Mouse (Mus musculus) limb, embryonic 11.5 days (tissue): ENCODE measurements at regions not wholly inside any gene's neighbourhood (a gene's known extent, or its start where the extent isn't known, plus 50 kb on each side); places are given as distances from the start of the nearest gene placed in this dataset.

Source experiments
- ATAC-seq: fragments of 200-750 bp; cut with Nextera tagmentation; 2 replicates; pipeline ENCODE4 v1.8.0; 2017; ENCODE audit warnings: low read depth; ENCODE audit not compliant: insufficient number of reproducible peaks, low FRiP score, low TSS enrichment
- DNase-seq: peaks from one replicate; pipeline ENCODE4 v3.0.0-alpha.2; 2015; ENCODE audit warnings: low spot score
- H3K27ac ChIP-seq: fragments of 300-500 bp; sonication (generic); replicated peaks from 2 replicates; pipeline ENCODE4 v1.5.1; 2014; ENCODE audit warnings: low read depth, mild to moderate bottlenecking, low read length
- H3K27me3 ChIP-seq: fragments of 300-500 bp; sonication (generic); 2 replicates; pipeline ENCODE4 v1.6.1; 2014; ENCODE audit warnings: mild to moderate bottlenecking, low read length, mixed read lengths; ENCODE audit not compliant: control insufficient read depth, insufficient read depth
- H3K36me3 ChIP-seq: fragments of 300-500 bp; sonication (generic); 2 replicates; pipeline ENCODE4 v1.6.1; 2014; ENCODE audit warnings: mild to moderate bottlenecking, low read length, moderate library complexity, mixed read lengths; ENCODE audit not compliant: control insufficient read depth, insufficient read depth
- H3K4me1 ChIP-seq: fragments of 300-500 bp; sonication (generic); 2 replicates; pipeline ENCODE4 v1.6.1; 2014; ENCODE audit warnings: low read length, mixed read lengths; ENCODE audit not compliant: control insufficient read depth, insufficient read depth
- H3K4me2 ChIP-seq: fragments of 300-500 bp; sonication (generic); 2 replicates; pipeline ENCODE4 v1.6.1; 2014; ENCODE audit warnings: low read depth, mild to moderate bottlenecking, moderate library complexity; ENCODE audit not compliant: severe bottlenecking
- H3K4me3 ChIP-seq: fragments of 300-500 bp; sonication (generic); 2 replicates; pipeline ENCODE4 v1.5.1; 2014; ENCODE audit warnings: low read depth, low read length
- H3K9ac ChIP-seq: fragments of 300-500 bp; sonication (generic); 2 replicates; pipeline ENCODE4 v1.6.1; 2014; ENCODE audit warnings: mild to moderate bottlenecking, low read length
- H3K9me3 ChIP-seq: fragments of 300-500 bp; sonication (generic); 2 replicates; pipeline ENCODE4 v1.6.1; 2016; ENCODE audit warnings: low read length; ENCODE audit not compliant: control insufficient read depth
- WGBS: fragments of 180-500 bp; shearing (Covaris S2); extraction: QIAGEN DNeasy Blood & Tissue Kit; methylation state at CpG from one replicate; pipeline ENCODE4 v1.1.7; 2014; 5-methylcytosine and 5-hydroxymethylcytosine counted together

DNA sequence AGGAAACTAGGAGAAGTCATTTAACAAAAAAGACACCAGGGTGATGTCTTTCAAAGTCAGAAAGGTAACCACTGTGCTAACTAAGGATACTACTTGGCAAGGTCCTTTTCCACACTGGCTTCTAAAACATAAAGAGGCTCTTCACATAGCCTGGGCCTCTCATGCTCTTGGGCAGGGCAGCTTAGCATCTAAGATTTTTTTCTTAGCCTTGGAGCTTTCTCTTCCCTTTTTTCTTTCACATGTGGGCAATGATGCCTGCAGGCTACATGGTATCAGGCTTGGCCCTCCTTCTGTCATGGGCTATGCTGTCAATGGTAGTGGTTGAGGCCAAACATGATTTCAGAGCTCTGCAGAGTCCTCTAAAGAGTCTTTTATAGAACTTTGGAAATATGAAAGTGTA is 60.6 kb downstream of the Serpinb6d start:
- H3K4me3 ChIP-seq: no peak overlapping the region
- no peaks in the 10 kb centered on the region for H3K9me3 ChIP-seq
- H3K4me2 ChIP-seq: no peak overlapping the region
- H3K36me3 ChIP-seq: no peaks in the 10 kb centered on the region
- no peaks in the 10 kb centered on the region for H3K27me3 ChIP-seq
- H3K9ac ChIP-seq: no peak overlapping the region
- no peak overlapping the region for H3K27ac ChIP-seq
- no peak for DNase-seq
- no peaks in the 10 kb centered on the region for H3K4me1 ChIP-seq
- no peak for ATAC-seq

- H3K4me2 ChIP-seq: no peak overlapping the region; the same call in 1 of the 2 replicates
- WGBS: 40% methylated on average over 18 of the region's 18 CpGs
- DNase-seq: peak; percentile 68
Measured at GRCm38 (mm10) chr13:33762293-33763125, 80.7 kb downstream of the Serpinb6e start.

GRCm38 (mm10) chr13:33763295-33763916 is 79.8 kb downstream of the Serpinb6e start:
- H3K36me3 ChIP-seq: no peaks in the 10 kb centered on the region
- 80% methylated on average over 14 of the region's 14 CpGs for WGBS
- no peaks in the 10 kb centered on the region for H3K27me3 ChIP-seq

More at GRCm38 (mm10) chr13:33762293-33763125, 80.7 kb downstream of the Serpinb6e start:
- Histone ChIP-seq H3K4me3 (no peak overlapping the region), H3K27ac (no peak overlapping the region), H3K4me1 (no peaks in the 10 kb centered on the region), H3K27me3 (no peaks in the 10 kb centered on the region), H3K9me3 (no peaks in the 10 kb centered on the region), H3K36me3 (no peaks in the 10 kb centered on the region), H3K9ac (no peak overlapping the region)
- ATAC-seq: no peak

More at GRCm38 (mm10) chr13:33763295-33763916, 79.8 kb downstream of the Serpinb6e start:
- H3K9me3 ChIP-seq: no peaks in the 10 kb centered on the region
- H3K27ac ChIP-seq: no peak overlapping the region
- H3K4me1 ChIP-seq: no peaks in the 10 kb centered on the region
- DNase-seq: no peak
- H3K9ac ChIP-seq: no peak overlapping the region
- H3K4me2 ChIP-seq: no peak overlapping the region
- no peak for ATAC-seq
- H3K4me3 ChIP-seq: no peak overlapping the region
